Comparison of ENCODE assay signal across 9 mouse cellular contexts in the genomic region with DNA sequence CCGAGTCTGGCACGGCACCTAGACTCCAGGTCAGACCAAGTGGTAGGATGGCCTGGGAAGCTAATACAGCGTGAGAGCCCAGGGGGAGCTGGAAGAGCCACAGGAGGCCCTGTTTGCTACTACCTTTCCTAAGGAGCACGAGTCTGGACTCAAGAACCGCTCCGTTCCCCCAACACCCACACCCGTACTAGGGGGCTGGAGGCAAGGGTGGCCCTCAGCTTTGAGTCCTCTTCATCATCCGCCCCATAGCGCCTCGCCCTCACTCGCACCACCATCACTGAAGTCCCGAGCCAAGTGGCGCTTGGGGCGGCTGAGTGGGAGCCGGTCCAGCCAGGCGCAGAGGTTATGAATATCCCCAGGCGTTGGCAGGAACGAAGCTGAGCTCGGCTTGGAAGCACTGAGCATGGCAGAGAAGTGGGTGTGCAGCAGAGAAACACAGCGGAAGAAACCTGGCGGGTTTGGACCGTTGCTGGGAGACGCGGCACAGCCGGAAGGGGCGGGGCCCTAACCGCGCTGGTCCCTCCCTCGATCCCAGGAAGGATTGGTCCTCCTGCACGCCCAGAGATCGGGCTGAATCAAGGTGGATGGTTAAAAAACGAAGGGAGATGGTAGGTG. TPM values are rescaled to one million over a fixed set of nuclear protein-coding genes. Genes with fewer than 3 reads are reported as not detected.
A peak's percentile ranks its signal among the peaks of the same experiment; 100 is the strongest.
DNase-seq lines count a peak whose midpoint lies in the region; ATAC-seq and TF ChIP-seq lines count a peak whose summit lies in the region.
"Had no signal": no experiment of that assay in that cellular context is flagged by ENCODE, and none has a peak within 500 bp of the region (broad histone marks: within the 10 kb centered on the region; RNA-seq: fewer than 3 reads in every experiment).

TSS of gene 6430531B16Rik (minus strand) at position 478 of the 615 bp plus-strand sequence.

- H3K27ac ChIP-seq in forebrain, embryonic 11.5 days (ENCODE audit: low read depth, low read length) = no peak within 1 kb of the TSS
- no peak within 1 kb of the TSS for H3K27ac ChIP-seq in heart, embryonic 15.5 days
- no peak within 1 kb of the TSS for H3K27ac ChIP-seq in liver, adult 2 months (replicated peaks; ENCODE audit: insufficient read depth, low read depth, low read length)

- H3K9ac ChIP-seq in forebrain, embryonic 11.5 days (ENCODE audit: low read length) = peak within 1 kb of the TSS; percentile 69
- peak within 1 kb of the TSS; percentile 50 for H3K9ac ChIP-seq in heart, embryonic 15.5 days
- peak within 1 kb of the TSS; percentile 28; the same call in 1 of the 2 replicates for H3K9ac ChIP-seq in liver, adult 2 months (ENCODE audit: low read depth, low read length)

- peak; percentile 91 for DNase-seq in CD4-positive, CD25-positive, alpha-beta regulatory T cell, adult 2 months (ENCODE audit: low read depth, low spot score)
- peak; percentile 43 for DNase-seq in c-Kit-positive CD71-positive TER-119-positive erythroid progenitor cells, embryonic 14.5 days (ENCODE audit: low spot score)
- DNase-seq in forebrain, embryonic 11.5 days (ENCODE audit: low spot score) = peak; percentile 88
- peak; percentile 87 for DNase-seq in kidney, postnatal 10 days
- DNase-seq in liver, adult 2 months (ENCODE audit: extremely low read depth, low read depth, low spot score) = peak; percentile 73
- peak; percentile 62 to 65 for DNase-seq in spleen, postnatal 36 days (ENCODE audit: low spot score in 2 of 2)

- TF ChIP-seq CTCF in liver, adult 2 months (IDR thresholded peaks at IDR 0.05; ENCODE audit: low read depth, low read length) = no peak

- peak within 1 kb of the TSS; percentile 85 for H3K4me2 ChIP-seq in forebrain, embryonic 11.5 days (ENCODE audit: low read depth, low read length, severe bottlenecking)
- peak within 1 kb of the TSS; percentile 91 for H3K4me2 ChIP-seq in heart, embryonic 15.5 days

- no peaks in the 10 kb centered on the region for H3K9me3 ChIP-seq in forebrain, embryonic 11.5 days (ENCODE audit: control insufficient read depth, low read length)
- no peaks in the 10 kb centered on the region for H3K9me3 ChIP-seq in heart, embryonic 15.5 days (replicated peaks)
- H3K9me3 ChIP-seq: G1E had no signal

- H3K36me3 ChIP-seq in forebrain, embryonic 11.5 days (ENCODE audit: control insufficient read depth, insufficient read depth, low read length) = no peaks in the 10 kb centered on the region
- no peaks in the 10 kb centered on the region for H3K36me3 ChIP-seq in heart, embryonic 15.5 days
- H3K36me3 ChIP-seq in liver, adult 2 months (ENCODE audit: control insufficient read depth, insufficient read depth, low read length) = no peaks in the 10 kb centered on the region
- H3K36me3 ChIP-seq: G1E had no signal

- ATAC-seq in forebrain, embryonic 11.5 days (replicated peaks; ENCODE audit: low FRiP score) = peak; percentile 93
- ATAC-seq in heart, embryonic 15.5 days (replicated peaks; ENCODE audit: insufficient number of reproducible peaks, insufficient read depth, low FRiP score, low read depth) = peak; percentile 79
- peak; percentile 66 for ATAC-seq in monocyte, adult 5-6 weeks (replicated peaks; ENCODE audit: insufficient number of reproducible peaks, low FRiP score, low TSS enrichment, poor library complexity, severe bottlenecking)

- H3K4me1 ChIP-seq in forebrain, embryonic 11.5 days (replicated peaks; ENCODE audit: control insufficient read depth, insufficient read depth, low read length) = peaks cover 7% of the 10 kb centered on the region; the same call in 1 of the 2 replicates
- peaks cover 14% of the 10 kb centered on the region for H3K4me1 ChIP-seq in heart, embryonic 15.5 days (replicated peaks)
- peaks cover 4% of the 10 kb centered on the region for H3K4me1 ChIP-seq in liver, adult 2 months (ENCODE audit: control insufficient read depth, insufficient read depth, low read length)

- WGBS in forebrain, embryonic 11.5 days = 4% methylated on average over 32 of the region's 32 CpGs
- 4% methylated on average over 32 of the region's 32 CpGs for whole genome bisulfite sequencing in heart, embryonic 15.5 days
- WGBS in liver, adult 2 months = 9% methylated on average over 32 of the region's 32 CpGs

- no peaks in the 10 kb centered on the region for H3K27me3 ChIP-seq in forebrain, embryonic 11.5 days (ENCODE audit: control insufficient read depth, insufficient read depth, low read length)
- peaks cover 29% of the 10 kb centered on the region for H3K27me3 ChIP-seq in heart, embryonic 15.5 days
- no peaks in the 10 kb centered on the region for H3K27me3 ChIP-seq in liver, adult 2 months (ENCODE audit: control insufficient read depth, insufficient read depth, low read length)

- peak within 1 kb of the TSS; percentile 58 for H3K4me3 ChIP-seq in forebrain, embryonic 11.5 days (ENCODE audit: low read depth, low read length)
- H3K4me3 ChIP-seq in heart, embryonic 15.5 days = peak within 1 kb of the TSS; percentile 59
- H3K4me3 ChIP-seq in liver, adult 2 months (ENCODE audit: insufficient read depth, low read depth, low read length) = peak within 1 kb of the TSS; percentile 62

- no peaks in the 10 kb centered on the region for H3K79me2 ChIP-seq in liver, adult 2 months (ENCODE audit: control insufficient read depth, insufficient read depth, low read length)

- TF ChIP-seq POLR2A in liver, adult 2 months (IDR thresholded peaks at IDR 0.05; ENCODE audit: extremely low read depth, insufficient read depth, low read length) = no peak

RNA-seq across cellular contexts. Expression of gene 6430531B16Rik, which starts in this region (rescaled TPM):
- 0.35 and 0.77 TPM in 2 replicates for polyA plus RNA-seq in forebrain, embryonic 11.5 days (2014; fragmentation: Nextera tagmentation; extraction: Ambion mirVana)
- 0.57 TPM in 1 of 2 replicates, not detected in the other for polyA plus RNA-seq in heart, embryonic 15.5 days (2015; fragmentation: Nextera tagmentation; extraction: Ambion mirVana)
- not detected in 2 replicates for total RNA-seq in liver, adult 2 months (2014; rRNA removed)
- polyA plus RNA-seq in liver, adult 2 months (2012; rRNA removed) = 0.07 TPM in 1 of 2 replicates, not detected in the other
- 1.5 TPM in 1 of 3 replicates, not detected in the others for total RNA-seq in monocyte, adult 5-6 weeks (2017)
- polyA plus RNA-seq: G1E had no signal

Comparison
In these comparisons a context has a peak if more than half of its experiments do, and no peak if none do; other contexts are left out.
1. Peak in DNase-seq, ATAC-seq, H3K4me3 ChIP-seq, H3K9ac ChIP-seq and H3K4me2 ChIP-seq in forebrain, embryonic 11.5 days; RNA of the gene not detected or under 1 TPM.
2. Peak in ATAC-seq, H3K4me3 ChIP-seq, H3K9ac ChIP-seq and H3K4me2 ChIP-seq in heart, embryonic 15.5 days; RNA of the gene not detected or under 1 TPM.
3. Peak in DNase-seq, H3K4me3 ChIP-seq and H3K9ac ChIP-seq in liver, adult 2 months; RNA of the gene not detected or under 1 TPM.